In the genomic region with DNA sequence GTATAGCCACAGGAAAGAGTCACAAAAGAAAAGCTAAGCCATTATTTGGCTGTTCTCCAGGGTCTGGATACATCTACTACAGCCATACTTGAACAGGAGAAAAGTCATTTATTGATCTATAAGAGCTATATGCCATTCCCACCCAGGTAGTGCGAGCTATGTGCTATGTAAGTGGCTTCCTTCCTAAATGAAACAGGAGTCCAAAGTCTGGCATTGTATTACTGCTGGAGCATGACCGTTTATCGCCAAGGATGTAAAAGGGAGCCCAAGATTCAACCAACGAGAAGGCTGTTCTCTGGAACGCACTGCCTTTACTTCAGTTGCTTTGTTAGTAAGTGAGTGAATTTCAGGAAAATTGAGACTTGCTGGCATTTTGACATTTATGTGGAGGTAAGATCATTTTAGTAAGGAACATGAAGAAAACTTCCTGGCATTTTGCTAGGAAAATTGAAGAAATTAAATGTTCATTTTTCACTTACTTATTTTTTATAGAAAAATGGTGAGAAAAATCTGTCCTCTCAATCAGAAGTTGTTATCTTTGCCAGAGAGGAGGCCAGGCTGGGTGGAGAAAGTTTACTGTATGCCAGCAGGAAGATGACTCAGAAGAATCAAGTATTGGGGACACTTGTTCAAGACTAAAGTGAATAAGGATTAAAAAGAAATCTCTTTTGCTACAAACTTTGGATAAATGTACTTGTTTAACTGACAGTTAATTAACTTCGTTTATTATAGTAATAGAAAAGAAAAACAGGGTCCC, we compare ENCODE assay signal across 18 mouse cellular contexts.
"Had no signal": no experiment of that assay in that cellular context is flagged by ENCODE, and none has a peak within 500 bp of the region (broad histone marks: within the 10 kb centered on the region; RNA-seq: fewer than 3 reads in every experiment).

No protein-coding gene starts in this region.

- H3K4me3 ChIP-seq: limb, embryonic 12.5 days; limb, embryonic 15.5 days; midbrain, embryonic 13.5 days; stomach, embryonic 15.5 days had no signal

- DNase-seq: kidney, adult 9 months; kidney, postnatal 14 days; kidney, postnatal 4 days; layer of hippocampus, postnatal 36 days; left cerebral cortex, postnatal 4 days; liver, postnatal 0 days; right cerebral cortex, adult 18-20 months; right cerebral cortex, postnatal 25 days; spleen, adult 18-20 months; thymus, postnatal 25 days had no signal

- H3K9ac ChIP-seq: limb, embryonic 12.5 days; limb, embryonic 15.5 days; liver, embryonic 14.5 days; liver, postnatal 0 days; lung, embryonic 14.5 days; midbrain, embryonic 13.5 days; stomach, embryonic 15.5 days had no signal

- H3K4me1 ChIP-seq: limb, embryonic 12.5 days; limb, embryonic 15.5 days; midbrain, embryonic 13.5 days had no signal

- ATAC-seq: liver, postnatal 0 days; lung, postnatal 0 days; midbrain, embryonic 13.5 days had no signal

- H3K27ac ChIP-seq: limb, embryonic 12.5 days; limb, embryonic 15.5 days; liver, embryonic 14.5 days; midbrain, embryonic 13.5 days; stomach, embryonic 15.5 days had no signal

- H3K4me2 ChIP-seq: limb, embryonic 12.5 days; limb, embryonic 15.5 days; liver, embryonic 11.5 days; lung, embryonic 14.5 days; midbrain, embryonic 13.5 days; stomach, embryonic 15.5 days had no signal

- H3K27me3 ChIP-seq: limb, embryonic 12.5 days; limb, embryonic 15.5 days; midbrain, embryonic 13.5 days; stomach, embryonic 15.5 days had no signal
